Mouse (Mus musculus) layer of hippocampus, postnatal 10 days (tissue): ENCODE measurements around the gene Gm10642. TPM values are rescaled to one million over a fixed set of nuclear protein-coding genes. Genes with fewer than 3 reads are reported as not detected.
A peak's percentile ranks its signal among the peaks of the same experiment; 100 is the strongest.

Experiments used
- DNase-seq, 2 experiments: peaks; one replicate each; pipeline ENCODE4 v3.0.0; 2021; ENCODE audit warnings: low spot score in 2 of 2
- total RNA-seq, 2 experiments: library from RNA; stranded (reverse); gene quantifications; 2 replicates each; pipeline ENCODE4 v1.2.3; 2021

Gm10642 gene
- total RNA-seq, 2 experiments from 2014 or later = 1.3 to 1.7 TPM

- DNase-seq = no peak
Observed at GRCm38 (mm10) chr9:70671772-70672579, 15.9 kb downstream of the Gm10642 start.

DNA sequence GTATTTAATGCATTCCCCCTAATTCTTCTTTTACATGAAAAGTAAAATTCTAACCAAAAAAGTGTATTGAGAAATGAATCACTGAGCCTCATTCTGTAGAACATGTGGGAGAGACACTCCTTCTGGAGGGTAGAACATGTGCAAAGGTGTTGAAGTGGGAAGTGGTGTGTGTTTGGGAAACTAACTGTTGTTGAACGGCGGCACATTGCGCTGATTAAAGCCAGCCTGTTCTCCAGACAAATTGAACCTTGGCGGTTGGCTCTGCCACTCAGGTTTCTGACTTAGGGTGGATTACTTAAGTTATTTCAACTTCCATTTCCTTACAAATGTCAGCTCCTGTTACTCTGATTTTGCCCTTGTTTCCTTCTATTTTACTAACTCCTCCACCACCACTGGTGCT is 17.6 kb downstream of the Gm10642 start:
- DNase-seq = no peak

GRCm38 (mm10) chr9:70675117-70675516 is 19.1 kb downstream of the Gm10642 start:
- DNase-seq = no peak

DNA sequence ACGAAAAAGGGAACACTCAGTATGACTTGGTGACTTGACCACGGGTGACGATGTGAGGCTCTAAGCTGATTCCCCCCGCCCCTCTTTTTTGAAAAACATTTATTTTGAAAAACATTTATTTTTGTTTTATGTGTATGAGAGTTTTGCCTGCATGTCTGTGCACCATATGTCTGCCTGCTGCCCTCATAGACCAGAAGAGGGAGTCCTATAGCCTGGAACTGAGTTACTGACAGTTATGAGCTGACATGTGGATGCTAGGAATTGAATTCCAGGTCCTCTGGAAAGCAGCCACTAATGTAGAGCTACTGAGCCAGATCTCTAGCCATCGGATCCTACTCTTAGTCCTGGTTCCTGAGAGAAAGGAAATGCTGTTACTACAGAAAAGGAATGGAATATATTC is 19.9 kb downstream of the Gm10642 start:
- no peak for DNase-seq

DNA sequence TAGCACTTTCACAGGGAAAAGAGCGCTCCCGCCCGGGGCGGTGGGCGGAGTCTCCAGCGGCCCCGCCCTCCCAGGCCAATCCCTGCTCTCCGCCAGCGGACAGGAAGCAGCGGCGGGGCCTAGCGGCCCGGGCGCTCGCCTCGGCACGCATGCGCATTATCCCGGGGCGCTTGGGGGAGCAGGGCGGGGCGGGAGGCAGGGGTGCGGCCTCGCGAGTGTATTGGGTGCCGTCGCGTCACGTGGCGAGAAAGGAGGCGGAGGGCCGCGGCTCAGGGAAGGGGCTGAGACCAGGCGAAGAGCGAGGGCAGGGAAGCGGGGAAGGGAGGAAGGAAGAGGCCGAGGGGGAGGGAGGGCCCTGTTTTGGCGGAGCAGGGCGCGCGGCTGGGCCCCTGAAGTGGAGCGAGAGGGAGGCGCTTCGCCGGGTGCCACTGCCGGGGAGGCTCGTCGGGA is 22.7 kb downstream of the Gm10642 start, which contains the start of gene Adam10:
TSS of gene Adam10 (plus strand) at position 316 of the 450 bp plus-strand sequence.
- peak; percentile 97 to 99 for DNase-seq

DNA sequence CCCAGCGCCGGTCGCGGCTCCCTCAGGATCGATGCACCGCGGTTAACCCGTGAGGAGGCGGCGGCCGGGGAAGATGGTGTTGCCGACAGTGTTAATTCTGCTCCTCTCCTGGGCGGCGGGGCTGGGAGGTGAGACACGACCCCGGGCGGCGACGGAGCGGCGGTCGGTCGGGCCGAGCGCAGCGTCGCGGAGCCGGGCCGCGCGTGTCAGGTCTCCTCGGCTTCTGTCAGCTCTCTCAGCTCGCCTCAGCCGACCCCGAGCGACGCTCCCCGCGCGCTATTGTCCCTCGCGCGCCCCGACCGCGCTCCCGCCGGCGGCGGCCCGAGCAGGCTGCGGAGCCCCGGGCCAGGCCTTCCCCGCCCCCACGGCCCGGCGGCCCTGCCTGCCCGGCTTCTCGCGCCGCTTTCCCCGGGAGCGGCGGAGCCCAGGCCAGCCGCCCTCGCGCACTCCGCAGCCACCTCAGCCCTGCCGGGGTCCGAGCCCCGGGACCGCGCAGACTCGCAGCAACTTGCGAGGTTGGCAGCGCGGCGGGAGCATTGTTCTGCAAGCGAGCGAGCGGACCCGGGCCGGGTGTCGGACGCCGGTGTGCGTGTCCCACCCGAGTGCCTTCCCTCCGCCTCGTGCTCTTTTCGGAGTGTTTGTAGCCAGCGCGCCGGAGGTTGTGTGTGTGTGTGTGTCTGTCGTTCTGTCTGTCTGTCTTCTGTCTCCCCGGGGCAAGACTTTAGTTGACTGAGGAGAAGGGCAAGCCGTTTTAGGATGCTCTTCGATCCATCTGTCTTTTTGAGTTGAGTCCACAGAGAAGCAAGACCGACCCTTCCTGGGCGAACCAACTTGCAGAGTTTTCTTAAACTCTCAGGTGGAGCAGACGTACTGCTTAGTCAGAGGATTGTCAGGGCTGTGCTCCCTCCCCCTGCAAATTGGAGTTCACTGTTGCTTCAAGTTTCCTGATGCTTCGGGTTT is 23.4 kb downstream of the Gm10642 start:
- peak in 1 of 2 experiments; percentile 59 for DNase-seq

GRCm38 (mm10) chr9:70682202-70682601 is 26.2 kb downstream of the Gm10642 start:
- DNase-seq = no peak

GRCm38 (mm10) chr9:70688301-70688968 is 32.4 kb downstream of the Gm10642 start:
- DNase-seq = no peak

- no peak for DNase-seq
Observed at GRCm38 (mm10) chr9:70689926-70690325, 33.9 kb downstream of the Gm10642 start.

DNA sequence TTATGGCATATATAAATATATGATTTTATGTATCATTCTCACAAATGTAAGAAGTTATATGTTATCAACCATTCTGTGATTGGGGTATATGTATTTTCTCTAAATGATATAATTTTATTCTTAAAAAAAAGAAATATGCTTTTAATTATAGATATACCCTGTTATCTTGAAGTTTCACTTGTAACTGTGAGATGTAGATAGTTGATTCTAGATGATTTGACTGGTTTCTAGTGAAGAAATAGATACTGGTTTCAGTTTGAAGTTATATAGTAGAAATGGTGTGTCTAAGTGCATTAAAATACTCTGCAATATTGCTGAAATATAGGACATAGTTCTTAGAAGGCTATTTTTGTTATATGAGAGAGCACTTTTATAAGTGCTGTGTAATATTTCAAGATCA is 34.5 kb downstream of the Gm10642 start:
- DNase-seq = no peak

GRCm38 (mm10) chr9:70691772-70692693 is 36.0 kb downstream of the Gm10642 start:
- DNase-seq = no peak

GRCm38 (mm10) chr9:70695723-70696122 is 39.7 kb downstream of the Gm10642 start:
- no peak for DNase-seq

DNA sequence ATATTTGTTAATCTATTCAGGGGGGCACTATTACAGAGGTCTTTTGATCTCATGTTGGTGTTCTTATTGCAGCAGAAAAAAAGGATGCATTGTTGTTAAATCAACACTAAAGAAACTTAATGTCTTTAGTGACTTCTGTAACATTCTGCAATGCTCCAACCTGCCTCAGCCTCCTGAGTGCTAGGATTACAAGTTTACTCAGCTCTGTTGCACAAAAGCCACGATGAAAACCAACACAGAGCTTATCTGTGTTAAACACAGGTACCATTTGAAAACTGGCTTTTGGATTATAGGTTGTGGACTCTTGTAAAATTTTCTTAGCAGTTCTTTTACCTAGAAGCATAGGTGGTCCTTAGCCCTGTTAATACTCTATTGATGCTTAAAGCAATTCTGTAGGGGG is 42.0 kb downstream of the Gm10642 start:
- no peak for DNase-seq

DNA sequence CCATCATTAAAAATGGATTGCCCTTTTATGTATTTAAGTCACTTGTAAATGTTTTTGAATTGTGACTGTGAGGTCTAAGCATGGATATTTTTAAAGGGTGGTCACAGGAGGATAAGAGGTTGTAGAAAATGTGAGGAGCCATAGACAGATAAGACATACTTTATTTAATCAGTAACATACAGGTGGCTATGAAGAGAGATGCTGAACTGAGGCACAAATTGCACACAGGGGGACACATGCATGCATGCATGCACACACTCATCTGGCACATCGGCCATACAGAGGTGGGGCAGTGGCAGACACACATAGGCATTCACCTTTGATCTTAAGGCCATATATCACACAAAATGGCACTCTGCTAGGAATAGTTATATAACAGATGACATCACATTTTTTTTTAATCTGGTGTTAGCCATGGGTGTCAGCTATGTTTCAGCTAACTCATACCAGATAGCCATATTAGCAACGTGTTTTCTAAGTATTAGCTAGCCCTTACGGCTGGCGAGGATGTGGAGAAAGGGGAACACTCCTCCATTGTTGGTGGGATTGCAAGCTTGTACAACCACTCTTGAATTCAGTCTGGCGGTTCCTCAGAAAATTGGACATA is 47.6 kb downstream of the Gm10642 start:
- DNase-seq = no peak

- no peak for DNase-seq
Observed at GRCm38 (mm10) chr9:70706444-70706843, 50.4 kb downstream of the Gm10642 start.

Other genes starting within 250 kb of the Gm10642 start
- gene Ccnb2, start 234.7 kb upstream of the Gm10642 start, total RNA-seq = 1 to 10 TPM; 4.0 to 5.5 TPM
- 10 to 100 TPM; 34.3 to 35.8 TPM for gene Rnf111, start 152.5 kb upstream of the Gm10642 start, total RNA-seq
- 10 to 100 TPM; 48.4 to 60.3 TPM for gene Sltm, start 113.5 kb upstream of the Gm10642 start, total RNA-seq
- gene Mindy2, start 923 bp downstream of the Gm10642 start, total RNA-seq = 10 to 100 TPM; 34.5 to 38.3 TPM
- gene Adam10, start 22.7 kb downstream of the Gm10642 start, total RNA-seq = 10 to 100 TPM; 77.1 to 79.6 TPM